Mouse (Mus musculus) heart, postnatal 0 days (tissue): ENCODE measurements around the gene Rex1bd.

ENCODE experiments used
- CTCF ChIP-seq: IDR thresholded peaks from 2 replicates; pipeline ENCODE4 v1.5.1; 2016; ENCODE audit warnings: antibody characterized with exemption, control low read depth, low read depth
- EP300 ChIP-seq: IDR thresholded peaks from 2 replicates; pipeline ENCODE4 v1.6.1; 2016; ENCODE audit warnings: antibody characterized with exemption, low read depth

DNA sequence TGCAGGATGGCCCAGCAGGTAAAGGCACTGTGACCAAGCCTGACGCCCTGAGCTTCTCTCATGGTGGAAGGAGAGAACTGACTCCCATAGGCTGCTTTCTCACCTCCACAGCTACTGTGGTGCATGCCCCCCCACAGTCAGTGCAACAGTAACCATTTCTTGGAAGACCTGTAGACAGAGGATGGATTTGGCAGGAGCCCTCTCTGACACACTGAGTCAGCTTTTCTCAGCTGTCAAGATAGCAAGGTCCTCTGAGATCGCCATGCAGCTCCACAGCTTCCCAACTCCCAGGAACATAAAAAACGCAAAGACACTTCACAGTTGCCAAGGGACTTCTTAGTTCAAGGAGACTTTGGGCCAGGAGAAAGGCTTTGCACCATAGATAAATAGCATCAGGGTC is 48.1 kb downstream of the Rex1bd start:
- TF ChIP-seq CTCF: no peak
- no peak for TF ChIP-seq EP300
